ENCODE assay signal across 11 mouse cellular contexts in the genomic region with DNA sequence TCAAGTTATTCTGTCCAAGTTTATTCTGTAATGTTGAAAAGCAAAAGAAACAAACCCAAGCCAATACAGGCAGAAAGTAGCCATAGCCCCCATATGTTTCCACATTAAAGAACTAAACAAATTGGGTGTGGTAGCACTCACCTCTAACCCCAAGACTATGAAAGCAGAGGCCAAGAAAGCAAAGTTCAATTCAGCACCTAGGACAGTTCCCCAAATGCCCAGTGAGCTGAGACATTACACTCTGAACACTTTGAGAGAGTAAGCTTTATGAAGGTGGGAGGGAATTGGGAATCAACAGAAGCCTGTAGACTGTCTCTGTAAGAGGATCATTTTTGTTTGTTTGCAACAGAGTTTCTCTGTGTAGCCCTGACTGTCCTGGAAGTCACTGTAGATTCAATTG.
A peak's percentile ranks its signal among the peaks of the same experiment; 100 is the strongest.
DNase-seq lines count a peak whose midpoint lies in the region; ATAC-seq and TF ChIP-seq lines count a peak whose summit lies in the region.
"Had no signal": no experiment of that assay in that cellular context is flagged by ENCODE, and none has a peak within 500 bp of the region (broad histone marks: within the 10 kb centered on the region; RNA-seq: fewer than 3 reads in every experiment).

No protein-coding gene starts in this region.

- no peaks in the 10 kb centered on the region for H3K27me3 ChIP-seq in midbrain, embryonic 11.5 days (ENCODE audit: control insufficient read depth, insufficient read depth, low read length)
- H3K27me3 ChIP-seq in midbrain, postnatal 0 days (ENCODE audit: insufficient read depth, low read length): no peaks in the 10 kb centered on the region
- H3K27me3 ChIP-seq in splenic B cell, adult 2 months (ENCODE audit: control insufficient read depth, insufficient read depth, low read length, poor library complexity, severe bottlenecking): no peaks in the 10 kb centered on the region
- H3K27me3 ChIP-seq: embryonic facial prominence, embryonic 12.5 days; hindbrain, embryonic 15.5 days; limb, embryonic 13.5 days had no signal

- no peaks in the 10 kb centered on the region for H3K36me3 ChIP-seq in midbrain, embryonic 11.5 days (ENCODE audit: control insufficient read depth, insufficient read depth, low read length)
- H3K36me3 ChIP-seq in midbrain, postnatal 0 days (ENCODE audit: insufficient read depth, low read length): no peaks in the 10 kb centered on the region
- H3K36me3 ChIP-seq in splenic B cell, adult 2 months (ENCODE audit: control insufficient read depth, insufficient read depth, low read length, poor library complexity, severe bottlenecking): no peaks in the 10 kb centered on the region; the same call in 1 of the 2 replicates
- H3K36me3 ChIP-seq: embryonic facial prominence, embryonic 12.5 days; hindbrain, embryonic 15.5 days; limb, embryonic 13.5 days had no signal

- H3K4me2 ChIP-seq in midbrain, embryonic 11.5 days: no peak overlapping the region
- no peak overlapping the region for H3K4me2 ChIP-seq in midbrain, postnatal 0 days (ENCODE audit: low read depth, low read length, poor library complexity, severe bottlenecking)
- H3K4me2 ChIP-seq: embryonic facial prominence, embryonic 12.5 days; hindbrain, embryonic 15.5 days; limb, embryonic 13.5 days had no signal

- no peaks in the 10 kb centered on the region for H3K4me1 ChIP-seq in midbrain, embryonic 11.5 days (ENCODE audit: control insufficient read depth, insufficient read depth, low read length)
- peaks cover 10% of the 10 kb centered on the region; the same call in 1 of the 2 replicates for H3K4me1 ChIP-seq in midbrain, postnatal 0 days (ENCODE audit: insufficient read depth, low read length)
- H3K4me1 ChIP-seq: embryonic facial prominence, embryonic 12.5 days had no signal

- H3K9ac ChIP-seq in midbrain, embryonic 11.5 days (ENCODE audit: low read length): no peak overlapping the region
- H3K9ac ChIP-seq in midbrain, postnatal 0 days (replicated peaks; ENCODE audit: low read length, poor library complexity, severe bottlenecking): no peak overlapping the region
- H3K9ac ChIP-seq: embryonic facial prominence, embryonic 12.5 days; hindbrain, embryonic 15.5 days; limb, embryonic 13.5 days had no signal

- DNase-seq in CD4-positive, CD25-positive, alpha-beta regulatory T cell, adult 2 months (ENCODE audit: low read depth, low spot score): peak; percentile 22
- DNase-seq in midbrain, embryonic 11.5 days (ENCODE audit: low spot score, missing footprints): peak; percentile 88
- no peak for DNase-seq in midbrain, postnatal 0 days (ENCODE audit: low spot score)
- peak; percentile 62 for DNase-seq in forelimb bud, embryonic 11.5 days (ENCODE audit: low read depth, low spot score)
- peak; percentile 32 for DNase-seq in splenic B cell, adult 2 months (ENCODE audit: low read depth, low spot score)
- no peak for DNase-seq in spleen, adult 12 weeks (ENCODE audit: low spot score)
- DNase-seq in gastrocnemius, adult 18-20 months (ENCODE audit: low spot score): no peak

- H3K4me3 ChIP-seq in midbrain, embryonic 11.5 days (ENCODE audit: low read depth, low read length): no peak overlapping the region
- no peak overlapping the region for H3K4me3 ChIP-seq in midbrain, postnatal 0 days (ENCODE audit: low read depth, low read length)
- H3K4me3 ChIP-seq: embryonic facial prominence, embryonic 12.5 days; hindbrain, embryonic 15.5 days; limb, embryonic 13.5 days had no signal

- ATAC-seq in CD4-positive, CD25-positive, alpha-beta regulatory T cell, adult 4 months: no peak
- ATAC-seq in midbrain, embryonic 11.5 days (ENCODE audit: low FRiP score): no peak
- ATAC-seq in midbrain, postnatal 0 days (ENCODE audit: low FRiP score): no peak

- TF ChIP-seq CTCF in midbrain, postnatal 0 days (IDR thresholded peaks at IDR 0.05): no peak

- H3K27ac ChIP-seq in midbrain, embryonic 11.5 days (ENCODE audit: low read depth, low read length): no peak overlapping the region
- no peak overlapping the region for H3K27ac ChIP-seq in midbrain, postnatal 0 days (ENCODE audit: low read depth, low read length)
- H3K27ac ChIP-seq: embryonic facial prominence, embryonic 12.5 days; limb, embryonic 13.5 days had no signal

- H3K9me3 ChIP-seq in midbrain, embryonic 11.5 days (ENCODE audit: control insufficient read depth, low read length): no peaks in the 10 kb centered on the region
- H3K9me3 ChIP-seq in midbrain, postnatal 0 days (ENCODE audit: low read length): no peaks in the 10 kb centered on the region
- H3K9me3 ChIP-seq: embryonic facial prominence, embryonic 12.5 days; hindbrain, embryonic 15.5 days had no signal

Comparison
In these comparisons a context has a peak if more than half of its experiments do, and no peak if none do; other contexts are left out.
1. DNase-seq: peak in CD4-positive, CD25-positive, alpha-beta regulatory T cell, adult 2 months (single experiment), midbrain, embryonic 11.5 days (single experiment), forelimb bud, embryonic 11.5 days (single experiment) and splenic B cell, adult 2 months (single experiment); none in midbrain, postnatal 0 days (single experiment), spleen, adult 12 weeks (single experiment) and gastrocnemius, adult 18-20 months (single experiment).